In the genomic region with DNA sequence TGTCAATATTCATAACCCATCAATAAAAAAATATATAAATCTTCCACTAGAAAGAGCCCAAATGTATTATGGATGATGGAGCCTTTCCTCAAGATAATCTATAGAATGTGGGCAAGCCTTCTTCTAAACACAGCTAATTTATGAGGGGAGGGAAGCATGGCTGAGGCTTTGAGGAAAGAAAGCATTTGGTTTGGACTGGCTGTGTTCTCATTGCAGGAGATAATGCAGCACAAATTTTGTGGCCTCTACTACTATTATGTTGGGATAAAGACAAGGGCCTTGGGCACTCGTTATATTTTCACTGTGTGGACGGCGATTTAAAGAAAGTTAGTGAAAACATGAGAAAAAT, we compare ENCODE assay signal across 15 mouse cellular contexts.
DNase-seq lines count a peak whose midpoint lies in the region; ATAC-seq and TF ChIP-seq lines count a peak whose summit lies in the region.
"Had no signal": no experiment of that assay in that cellular context is flagged by ENCODE, and none has a peak within 500 bp of the region (broad histone marks: within the 10 kb centered on the region; RNA-seq: fewer than 3 reads in every experiment).

No protein-coding gene starts in this region.

- H3K36me3 ChIP-seq in hindbrain, embryonic 11.5 days (ENCODE audit: control insufficient read depth, insufficient read depth, low read length): no peaks in the 10 kb centered on the region
- H3K36me3 ChIP-seq in midbrain, embryonic 13.5 days: no peaks in the 10 kb centered on the region
- no peaks in the 10 kb centered on the region for H3K36me3 ChIP-seq in limb, embryonic 10.5 days
- H3K36me3 ChIP-seq: embryonic facial prominence, embryonic 15.5 days; heart, embryonic 13.5 days; limb, embryonic 15.5 days; lung, embryonic 15.5 days had no signal

- H3K4me3 ChIP-seq in layer of hippocampus, adult 2 months: no peak overlapping the region
- no peak overlapping the region for H3K4me3 ChIP-seq in hindbrain, embryonic 11.5 days (ENCODE audit: low read depth, low read length)
- H3K4me3 ChIP-seq in midbrain, embryonic 13.5 days (replicated peaks): no peak overlapping the region
- no peak overlapping the region for H3K4me3 ChIP-seq in limb, embryonic 10.5 days
- H3K4me3 ChIP-seq: embryonic facial prominence, embryonic 15.5 days; heart, embryonic 13.5 days; limb, embryonic 15.5 days; lung, embryonic 15.5 days had no signal

- no peak for DNase-seq in layer of hippocampus, adult 2 months (ENCODE audit: low spot score in 2 of 2)
- DNase-seq in layer of hippocampus, adult 18-20 months (ENCODE audit: low spot score in 2 of 2): no peak
- peak; percentile 47 for DNase-seq in hindbrain, embryonic 11.5 days (ENCODE audit: low spot score)
- DNase-seq in right cerebral cortex, postnatal 25 days: no peak
- no peak for DNase-seq in heart, adult 11 months
- no peak for DNase-seq in limb, embryonic 10.5 days (ENCODE audit: low spot score)
- DNase-seq: gastrocnemius, postnatal 36 days; kidney, adult 8-10 months; thymus, adult 2 months had no signal

- H3K9me3 ChIP-seq in hindbrain, embryonic 11.5 days (ENCODE audit: control insufficient read depth, low read length): no peaks in the 10 kb centered on the region
- H3K9me3 ChIP-seq in midbrain, embryonic 13.5 days: no peaks in the 10 kb centered on the region
- H3K9me3 ChIP-seq in limb, embryonic 10.5 days (replicated peaks): no peaks in the 10 kb centered on the region
- H3K9me3 ChIP-seq: embryonic facial prominence, embryonic 15.5 days; heart, embryonic 13.5 days; limb, embryonic 15.5 days; lung, embryonic 15.5 days had no signal

- ATAC-seq in hindbrain, embryonic 11.5 days (ENCODE audit: low FRiP score): peak; percentile 77
- ATAC-seq in midbrain, embryonic 13.5 days: peak; percentile 49
- no peak for ATAC-seq in megakaryocyte, adult 5-6 weeks (ENCODE audit: poor library complexity, severe bottlenecking)

- no peaks in the 10 kb centered on the region for H3K4me1 ChIP-seq in hindbrain, embryonic 11.5 days (replicated peaks; ENCODE audit: control insufficient read depth, insufficient read depth, low read length)
- H3K4me1 ChIP-seq in midbrain, embryonic 13.5 days (replicated peaks): peaks cover 27% of the 10 kb centered on the region
- H3K4me1 ChIP-seq in limb, embryonic 10.5 days: no peaks in the 10 kb centered on the region
- H3K4me1 ChIP-seq: embryonic facial prominence, embryonic 15.5 days; limb, embryonic 15.5 days; lung, embryonic 15.5 days had no signal

- H3K27me3 ChIP-seq in hindbrain, embryonic 11.5 days (ENCODE audit: control insufficient read depth, insufficient read depth, low read length): no peaks in the 10 kb centered on the region
- H3K27me3 ChIP-seq in midbrain, embryonic 13.5 days: no peaks in the 10 kb centered on the region
- H3K27me3 ChIP-seq in limb, embryonic 10.5 days (ENCODE audit: low read depth, poor library complexity, severe bottlenecking): no peaks in the 10 kb centered on the region
- H3K27me3 ChIP-seq: embryonic facial prominence, embryonic 15.5 days; heart, embryonic 13.5 days; limb, embryonic 15.5 days; lung, embryonic 15.5 days had no signal

- H3K9ac ChIP-seq in hindbrain, embryonic 11.5 days (ENCODE audit: low read depth, low read length): no peak overlapping the region
- no peak overlapping the region for H3K9ac ChIP-seq in midbrain, embryonic 13.5 days (replicated peaks)
- H3K9ac ChIP-seq: embryonic facial prominence, embryonic 15.5 days; heart, embryonic 13.5 days; limb, embryonic 15.5 days; lung, embryonic 15.5 days had no signal

- TF ChIP-seq CTCF in layer of hippocampus, adult 2 months (conservative IDR thresholded peaks at IDR 0.05): no peak

- H3K27ac ChIP-seq in layer of hippocampus, adult 2 months: peak overlapping the region; percentile 67
- H3K27ac ChIP-seq in hindbrain, embryonic 11.5 days (ENCODE audit: low read depth, low read length): peak overlapping the region; percentile 74
- H3K27ac ChIP-seq in midbrain, embryonic 13.5 days: peak overlapping the region; percentile 82
- no peak overlapping the region for H3K27ac ChIP-seq in limb, embryonic 10.5 days
- H3K27ac ChIP-seq: embryonic facial prominence, embryonic 15.5 days; heart, embryonic 13.5 days; limb, embryonic 15.5 days; lung, embryonic 15.5 days had no signal

- WGBS in hindbrain, embryonic 11.5 days: 43% methylated on average over 3 of the region's 3 CpGs
- WGBS in midbrain, embryonic 13.5 days: 20% methylated on average over 3 of the region's 3 CpGs
- WGBS in limb, embryonic 10.5 days: 92% methylated on average over 3 of the region's 3 CpGs

- H3K4me2 ChIP-seq in hindbrain, embryonic 11.5 days (replicated peaks; ENCODE audit: low read depth, low read length): no peak overlapping the region
- no peak overlapping the region for H3K4me2 ChIP-seq in midbrain, embryonic 13.5 days (replicated peaks)
- H3K4me2 ChIP-seq: embryonic facial prominence, embryonic 15.5 days; heart, embryonic 13.5 days; limb, embryonic 15.5 days; lung, embryonic 15.5 days had no signal
